Mouse (Mus musculus): ENCODE measurements around the gene Bri3. TPM values are rescaled to one million over a fixed set of nuclear protein-coding genes. Genes with fewer than 3 reads are reported as not detected.

Bri3 gene
- total and polyA plus RNA-seq, 2 experiments from 2014 or later, result 19.4 to 124 TPM

GRCm38 (mm10) chr5:144447226-144447616 is 203.0 kb downstream of the Bri3 start:
- Histone ChIP-seq H3K4me3 (ENCODE audit: low read depth, low read length) (no peak overlapping the region), H3K4me1 (ENCODE audit: insufficient read depth, low read length) (no peaks in the 10 kb centered on the region), H3K27me3 (ENCODE audit: insufficient read depth, low read length) (no peaks in the 10 kb centered on the region), H3K36me3 (ENCODE audit: insufficient read depth, low read length) (no peaks in the 10 kb centered on the region), H3K9ac (replicated peaks; ENCODE audit: low read length, poor library complexity, severe bottlenecking) (no peak overlapping the region), H3K9me3 (ENCODE audit: low read length) (no peaks in the 10 kb centered on the region), H3K27ac (ENCODE audit: low read depth, low read length) (no peak overlapping the region), H3K4me2 (ENCODE audit: low read depth, low read length, poor library complexity, severe bottlenecking) (no peak overlapping the region)
- no peak for TF ChIP-seq CTCF (IDR thresholded peaks at IDR 0.05)
- WGBS, result 83% methylated on average over 8 of the region's 8 CpGs
- DNase-seq (ENCODE audit: low spot score) (no peak), ATAC-seq (ENCODE audit: low FRiP score) (no peak)

GRCm38 (mm10) chr5:144447975-144448374 is 203.7 kb downstream of the Bri3 start:
- no peak overlapping the region for H3K4me2 ChIP-seq (ENCODE audit: low read depth, low read length, poor library complexity, severe bottlenecking)
- no peak for ATAC-seq (ENCODE audit: low FRiP score)
- H3K4me1 ChIP-seq (ENCODE audit: insufficient read depth, low read length), result no peaks in the 10 kb centered on the region
- H3K36me3 ChIP-seq (ENCODE audit: insufficient read depth, low read length), result no peaks in the 10 kb centered on the region
- no peak for DNase-seq (ENCODE audit: low spot score)
- no peak overlapping the region for H3K9ac ChIP-seq (replicated peaks; ENCODE audit: low read length, poor library complexity, severe bottlenecking)
- TF ChIP-seq CTCF (IDR thresholded peaks at IDR 0.05), result no peak
- no peaks in the 10 kb centered on the region for H3K9me3 ChIP-seq (ENCODE audit: low read length)
- 56% methylated on average over 5 of the region's 5 CpGs for WGBS
- no peaks in the 10 kb centered on the region for H3K27me3 ChIP-seq (ENCODE audit: insufficient read depth, low read length)
- H3K27ac ChIP-seq (ENCODE audit: low read depth, low read length), result no peak overlapping the region
- H3K4me3 ChIP-seq (ENCODE audit: low read depth, low read length), result no peak overlapping the region

- no peaks in the 10 kb centered on the region for H3K27me3 ChIP-seq (ENCODE audit: insufficient read depth, low read length)
- DNase-seq (ENCODE audit: low spot score), result no peak
- H3K4me2 ChIP-seq (ENCODE audit: low read depth, low read length, poor library complexity, severe bottlenecking), result no peak overlapping the region
- H3K4me3 ChIP-seq (ENCODE audit: low read depth, low read length), result no peak overlapping the region
- no peak for ATAC-seq (ENCODE audit: low FRiP score)
- H3K4me1 ChIP-seq (ENCODE audit: insufficient read depth, low read length), result no peaks in the 10 kb centered on the region
- 56% methylated on average over 7 of the region's 7 CpGs for WGBS
- no peaks in the 10 kb centered on the region for H3K9me3 ChIP-seq (ENCODE audit: low read length)
- H3K27ac ChIP-seq (ENCODE audit: low read depth, low read length), result no peak overlapping the region
- H3K9ac ChIP-seq (replicated peaks; ENCODE audit: low read length, poor library complexity, severe bottlenecking), result no peak overlapping the region
- no peaks in the 10 kb centered on the region for H3K36me3 ChIP-seq (ENCODE audit: insufficient read depth, low read length)
- TF ChIP-seq CTCF (IDR thresholded peaks at IDR 0.05), result no peak
Measured at GRCm38 (mm10) chr5:144452776-144453455, 208.7 kb downstream of the Bri3 start.

- Histone ChIP-seq H3K27me3 (ENCODE audit: insufficient read depth, low read length) (no peaks in the 10 kb centered on the region), H3K9me3 (ENCODE audit: low read length) (no peaks in the 10 kb centered on the region), H3K27ac (ENCODE audit: low read depth, low read length) (no peak overlapping the region), H3K9ac (replicated peaks; ENCODE audit: low read length, poor library complexity, severe bottlenecking) (no peak overlapping the region), H3K4me3 (ENCODE audit: low read depth, low read length) (no peak overlapping the region), H3K36me3 (ENCODE audit: insufficient read depth, low read length) (no peaks in the 10 kb centered on the region), H3K4me2 (ENCODE audit: low read depth, low read length, poor library complexity, severe bottlenecking) (no peak overlapping the region), H3K4me1 (ENCODE audit: insufficient read depth, low read length) (no peaks in the 10 kb centered on the region)
- no peak for DNase-seq (ENCODE audit: low spot score)
- 16% methylated on average over 11 of the region's 11 CpGs for WGBS
- no peak for TF ChIP-seq CTCF (IDR thresholded peaks at IDR 0.05)
- no peak for ATAC-seq (ENCODE audit: low FRiP score)
Measured at GRCm38 (mm10) chr5:144457623-144458287, 213.5 kb downstream of the Bri3 start.

GRCm38 (mm10) chr5:144466987-144467386 is 222.8 kb downstream of the Bri3 start:
- no peak overlapping the region for H3K4me2 ChIP-seq (ENCODE audit: low read depth, low read length, poor library complexity, severe bottlenecking)

GRCm38 (mm10) chr5:144473056-144473455 is 228.8 kb downstream of the Bri3 start:
- no peak for ATAC-seq (ENCODE audit: low FRiP score)

More at GRCm38 (mm10) chr5:144466987-144467386, 222.8 kb downstream of the Bri3 start:
- H3K27ac ChIP-seq (ENCODE audit: low read depth, low read length), result no peak overlapping the region
- DNase-seq (ENCODE audit: low spot score), result no peak
- no peak for ATAC-seq (ENCODE audit: low FRiP score)
- H3K4me1 ChIP-seq (ENCODE audit: insufficient read depth, low read length), result no peaks in the 10 kb centered on the region
- no peak overlapping the region for H3K9ac ChIP-seq (replicated peaks; ENCODE audit: low read length, poor library complexity, severe bottlenecking)
- TF ChIP-seq CTCF (IDR thresholded peaks at IDR 0.05), result peak; percentile 45
- H3K36me3 ChIP-seq (ENCODE audit: insufficient read depth, low read length), result no peaks in the 10 kb centered on the region
- H3K4me3 ChIP-seq (ENCODE audit: low read depth, low read length), result no peak overlapping the region
- WGBS, result 41% methylated on average over 6 of the region's 6 CpGs
- H3K27me3 ChIP-seq (ENCODE audit: insufficient read depth, low read length), result no peaks in the 10 kb centered on the region
- no peaks in the 10 kb centered on the region for H3K9me3 ChIP-seq (ENCODE audit: low read length)

More at GRCm38 (mm10) chr5:144473056-144473455, 228.8 kb downstream of the Bri3 start:
- 84% methylated on average over 14 of the region's 14 CpGs for WGBS
- Histone ChIP-seq H3K4me2 (ENCODE audit: low read depth, low read length, poor library complexity, severe bottlenecking) (no peak overlapping the region), H3K36me3 (ENCODE audit: insufficient read depth, low read length) (no peaks in the 10 kb centered on the region), H3K9ac (replicated peaks; ENCODE audit: low read length, poor library complexity, severe bottlenecking) (no peak overlapping the region), H3K4me1 (ENCODE audit: insufficient read depth, low read length) (no peaks in the 10 kb centered on the region), H3K9me3 (ENCODE audit: low read length) (no peaks in the 10 kb centered on the region), H3K27ac (ENCODE audit: low read depth, low read length) (no peak overlapping the region), H3K27me3 (ENCODE audit: insufficient read depth, low read length) (no peaks in the 10 kb centered on the region), H3K4me3 (ENCODE audit: low read depth, low read length) (no peak overlapping the region)
- no peak for DNase-seq (ENCODE audit: low spot score)
- no peak for TF ChIP-seq CTCF (IDR thresholded peaks at IDR 0.05)

Data from midbrain, postnatal 0 days (tissue).